Mouse (Mus musculus): ENCODE measurements around the gene Gm45753.

GRCm38 (mm10) chr8:45329206-45329980, 21.1 kb upstream of the Gm45753 start:
- TF ChIP-seq GATA1 (IDR thresholded peaks at IDR 0.05; ENCODE audit: borderline replicate concordance, low read length) (no peak), FLI1 (IDR thresholded peaks at IDR 0.05; ENCODE audit: low read length) (no peak)

All from megakaryocyte, embryonic 14.5 days (primary cell).